Mouse (Mus musculus) retina, postnatal 7 days (tissue): ENCODE measurements around the gene Gm3138.
"Not testable (repeated sequence)": the region's sequence is repeated elsewhere in the genome, so short reads cannot be mapped to it uniquely, and the experiment has no call there.

Experiments used
- DNase-seq: peaks from one replicate; pipeline ENCODE4 v3.0.0-alpha.2; 2012; ENCODE audit warnings: low read depth, low spot score

Gm3138 gene

GRCm38 (mm10) chr14:4249331-4249730 is at the start of gene Gm3138:
TSS of gene Gm3138 (plus strand) at chr14:4249631.
- DNase-seq, result not testable (repeated sequence)

GRCm38 (mm10) chr14:4269238-4269950 is 20.0 kb downstream of the Gm3138 start:
- DNase-seq, result not testable (repeated sequence)

- not testable (repeated sequence) for DNase-seq
Observed at GRCm38 (mm10) chr14:4279828-4280227, 30.4 kb downstream of the Gm3138 start.
